Mouse (Mus musculus) heart, postnatal 0 days (tissue): ENCODE measurements at regions not wholly inside any gene's neighbourhood (a gene's known extent, or its start where the extent isn't known, plus 50 kb on each side); places are given as distances from the start of the nearest gene placed in this dataset.

Experiments used
- ATAC-seq: fragments of 200-750 bp; cut with Nextera tagmentation; 2 replicates; pipeline ENCODE4 v1.8.0; 2017; ENCODE audit warnings: low read depth, moderate number of reproducible peaks, moderate library complexity; ENCODE audit not compliant: insufficient read depth
- DNase-seq: peaks from one replicate; pipeline ENCODE4 v3.0.0-alpha.2; 2016; ENCODE audit warnings: low spot score
- H3K27ac ChIP-seq: fragments of 300-500 bp; sonication (generic); 2 replicates; pipeline ENCODE4 v1.5.1; 2014; ENCODE audit warnings: low read depth, mild to moderate bottlenecking
- H3K27me3 ChIP-seq: fragments of 300-500 bp; sonication (generic); 2 replicates; pipeline ENCODE4 v1.6.1; 2014; ENCODE audit warnings: low read length, mixed read lengths; ENCODE audit not compliant: control insufficient read depth, insufficient read depth
- H3K36me3 ChIP-seq: fragments of 300-500 bp; sonication (generic); replicated peaks from 2 replicates; pipeline ENCODE4 v1.6.1; 2014; ENCODE audit warnings: low read length, mixed read lengths; ENCODE audit not compliant: control insufficient read depth, insufficient read depth
- H3K4me1 ChIP-seq: fragments of 300-500 bp; sonication (generic); 2 replicates; pipeline ENCODE4 v1.6.1; 2014; ENCODE audit warnings: antibody characterized with exemption; ENCODE audit not compliant: control insufficient read depth, insufficient read depth
- H3K4me2 ChIP-seq: fragments of 300-500 bp; sonication (generic); 2 replicates; pipeline ENCODE4 v1.6.1; 2014; ENCODE audit warnings: low read depth, mild to moderate bottlenecking, low read length, moderate library complexity
- H3K4me3 ChIP-seq: fragments of 300-500 bp; sonication (generic); 2 replicates; pipeline ENCODE4 v1.5.1; 2014; ENCODE audit warnings: low read depth, low read length
- H3K9ac ChIP-seq: fragments of 300-500 bp; sonication (generic); replicated peaks from 2 replicates; pipeline ENCODE4 v1.6.1; 2014; ENCODE audit warnings: low read depth, low read length, mixed read lengths
- H3K9me3 ChIP-seq: fragments of 300-500 bp; sonication (generic); replicated peaks from 2 replicates; pipeline ENCODE4 v1.6.1; 2016; ENCODE audit warnings: low read length; ENCODE audit not compliant: control insufficient read depth
- CTCF ChIP-seq: IDR thresholded peaks from 2 replicates; pipeline ENCODE4 v1.5.1; 2016; ENCODE audit warnings: antibody characterized with exemption, control low read depth, low read depth
- EP300 ChIP-seq: IDR thresholded peaks from 2 replicates; pipeline ENCODE4 v1.6.1; 2016; ENCODE audit warnings: antibody characterized with exemption, low read depth
- WGBS: fragments of 180-500 bp; shearing (Covaris S2); extraction: QIAGEN DNeasy Blood & Tissue Kit; methylation state at CpG from one replicate; pipeline ENCODE4 v1.1.7; 2014; 5-methylcytosine and 5-hydroxymethylcytosine counted together

DNA sequence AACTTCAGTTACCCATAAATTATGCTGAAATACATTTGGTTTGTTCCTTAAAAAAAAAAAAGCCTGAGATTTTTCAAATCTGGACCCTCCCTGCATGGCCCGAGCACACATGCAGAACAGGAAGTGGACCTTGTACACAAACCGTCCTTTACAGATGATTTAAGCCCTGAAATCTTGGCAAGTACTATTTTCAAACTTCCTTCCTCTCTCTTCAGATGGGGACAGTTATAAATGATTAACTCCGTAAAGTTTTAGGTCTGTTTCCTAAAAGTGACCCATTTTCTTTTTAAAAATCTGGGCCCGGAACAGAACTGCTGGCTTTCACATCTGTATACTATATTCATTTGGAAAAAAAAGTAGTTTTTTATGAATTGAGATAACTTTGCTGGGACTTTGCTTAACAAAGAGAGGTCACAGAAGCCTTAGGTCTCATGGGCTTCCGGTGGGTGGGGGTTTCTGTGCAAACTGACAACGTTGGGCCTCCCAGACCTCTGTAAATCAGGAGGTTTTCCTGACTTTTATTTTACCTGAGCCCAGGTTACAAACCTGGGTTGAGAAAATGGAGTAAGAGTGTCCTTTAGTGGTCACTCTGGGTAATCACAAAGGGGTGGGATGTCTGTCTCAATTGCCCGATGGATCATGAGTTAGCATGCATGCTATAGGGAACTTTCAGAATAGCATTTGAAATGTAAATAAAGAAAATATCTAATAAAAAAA, 368.4 kb downstream of the Ankrd50 start:
- ATAC-seq = no peak
- Histone ChIP-seq H3K27ac (peak overlapping the region; percentile 46; the same call in 1 of the 2 replicates), H3K4me2 (peak overlapping the region; percentile 12; the same call in 1 of the 2 replicates), H3K9me3 (no peaks in the 10 kb centered on the region), H3K4me1 (0 out of 2 replicates have a peak, but pooled peaks cover 3% of the 10 kb centered on the region), H3K4me3 (no peak overlapping the region), H3K9ac (no peak overlapping the region), H3K36me3 (no peaks in the 10 kb centered on the region), H3K27me3 (no peaks in the 10 kb centered on the region)
- no peak for DNase-seq
- 45% methylated on average over 7 of the region's 7 CpGs for WGBS
- TF ChIP-seq CTCF (peak; percentile 37; the same call in 1 of the 2 replicates), EP300 (no peak)

DNA sequence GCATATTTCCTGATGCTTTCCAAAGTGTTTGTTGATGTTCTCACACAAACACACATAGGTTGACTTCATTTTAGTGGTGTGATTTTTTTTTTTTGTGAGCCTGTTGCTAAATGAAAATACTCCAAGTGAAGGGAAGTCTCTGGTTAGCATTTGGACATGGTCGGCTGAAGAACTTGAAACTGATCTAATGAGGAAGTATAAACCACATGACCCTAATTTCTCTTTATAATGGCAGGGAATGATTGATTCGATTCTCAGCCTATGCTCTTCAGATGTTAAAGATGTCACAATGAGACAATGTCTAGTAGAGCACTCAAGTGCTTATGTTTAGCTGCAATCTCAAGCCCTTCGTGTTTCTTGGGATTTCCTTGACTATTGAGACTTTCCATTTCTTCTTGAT, 372.1 kb downstream of the Ankrd50 start:
- DNase-seq (no peak), ATAC-seq (no peak)
- Histone ChIP-seq H3K27ac (no peak overlapping the region), H3K4me2 (no peak overlapping the region), H3K9ac (no peak overlapping the region), H3K4me3 (no peak overlapping the region), H3K4me1 (0 out of 2 replicates have a peak, but pooled peaks cover 3% of the 10 kb centered on the region), H3K9me3 (no peaks in the 10 kb centered on the region), H3K27me3 (no peaks in the 10 kb centered on the region), H3K36me3 (no peaks in the 10 kb centered on the region)
- no peak for TF ChIP-seq CTCF
- 75% methylated on average over 3 of the region's 3 CpGs for WGBS

DNA sequence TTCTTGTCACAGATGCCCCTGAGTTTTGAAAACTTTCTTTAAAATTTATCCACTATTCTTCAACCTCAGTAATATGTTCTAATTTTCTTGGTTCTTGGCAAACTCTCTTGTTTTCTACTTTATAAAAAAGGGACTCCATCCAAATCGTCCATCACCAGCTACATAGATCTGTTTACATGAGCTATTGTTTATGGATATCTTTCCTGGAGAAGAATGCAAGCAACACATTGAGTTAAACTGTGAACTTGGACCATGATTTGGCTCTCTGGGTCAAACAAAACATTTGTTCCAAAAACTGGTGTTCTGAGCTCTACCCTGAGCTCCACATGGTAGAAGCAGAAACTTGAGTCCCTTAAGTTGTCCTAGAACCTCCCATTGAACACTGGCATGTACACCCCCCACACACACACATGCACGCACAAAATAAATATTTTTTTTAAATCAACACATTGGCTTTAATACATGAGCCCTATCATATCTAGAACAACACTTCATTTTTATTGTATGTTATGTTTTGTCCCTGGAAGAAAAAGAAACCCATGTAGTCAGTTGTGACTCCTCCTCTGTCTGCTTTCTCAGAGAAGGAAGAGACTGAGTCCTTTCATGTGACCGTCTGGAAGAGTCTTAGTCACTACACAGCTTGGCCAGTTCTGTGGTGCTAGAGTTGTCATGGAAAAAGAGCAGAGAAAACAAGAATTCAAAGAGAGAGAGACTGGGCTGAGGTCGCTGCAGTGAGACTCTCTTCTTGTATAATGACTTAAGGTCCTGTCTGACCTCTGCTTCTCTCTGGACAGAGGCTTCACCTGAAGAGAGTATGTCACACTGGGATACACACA, 379.4 kb downstream of the Ankrd50 start:
- H3K27ac ChIP-seq = no peak overlapping the region
- H3K9me3 ChIP-seq = no peaks in the 10 kb centered on the region
- WGBS = 64% methylated on average over 4 of the region's 4 CpGs
- no peaks in the 10 kb centered on the region for H3K27me3 ChIP-seq
- H3K9ac ChIP-seq = no peak overlapping the region
- TF ChIP-seq EP300 (no peak), CTCF (no peak)
- DNase-seq (no peak), ATAC-seq (no peak)
- H3K4me2 ChIP-seq = no peak overlapping the region
- no peak overlapping the region for H3K4me3 ChIP-seq
- H3K36me3 ChIP-seq = no peaks in the 10 kb centered on the region
- no peaks in the 10 kb centered on the region for H3K4me1 ChIP-seq

DNA sequence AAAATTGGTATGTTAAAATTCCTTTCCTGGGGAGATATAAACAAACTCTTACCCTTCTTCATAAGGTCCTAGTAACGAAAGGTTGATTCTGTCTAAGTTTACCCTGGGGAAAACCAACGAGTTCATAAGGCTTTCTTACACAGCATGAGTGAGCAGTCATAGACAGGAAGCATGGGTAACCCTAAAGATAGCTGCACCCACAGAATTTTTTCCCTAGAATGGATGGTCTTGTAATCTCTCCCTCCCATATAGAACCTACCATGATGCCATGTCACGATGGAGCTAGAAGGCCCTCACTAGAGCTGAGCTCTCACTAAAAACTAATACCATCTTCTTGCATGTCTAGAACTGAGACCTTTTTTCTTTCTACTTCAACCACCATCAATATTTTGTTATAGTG, 380.1 kb upstream of the Gm5148 start:
- no peaks in the 10 kb centered on the region for H3K4me1 ChIP-seq
- DNase-seq = no peak

DNA sequence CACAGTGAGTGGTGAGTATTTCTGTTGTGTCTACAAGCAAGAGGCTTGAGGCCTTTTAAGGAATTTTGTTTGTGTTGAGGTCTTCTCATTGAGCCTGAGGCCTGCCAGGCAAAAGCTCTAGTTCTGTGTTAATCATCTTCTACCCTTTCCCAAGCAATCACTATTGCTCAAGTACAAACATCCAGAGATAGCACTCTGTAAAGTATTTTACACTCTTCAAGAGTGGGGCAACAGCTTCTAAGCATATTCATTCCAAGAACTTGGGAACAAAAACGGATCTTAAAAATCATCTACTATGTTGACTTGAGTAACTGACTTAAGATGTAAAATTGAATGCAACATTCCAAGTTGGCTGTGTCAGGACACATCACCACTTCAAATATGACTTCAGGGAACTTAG, 378.7 kb upstream of the Gm5148 start:
- DNase-seq = no peak
- ATAC-seq = no peak
- H3K27ac ChIP-seq = no peak overlapping the region
- H3K36me3 ChIP-seq = no peaks in the 10 kb centered on the region
- H3K27me3 ChIP-seq = no peaks in the 10 kb centered on the region
- H3K4me3 ChIP-seq = no peak overlapping the region
- H3K4me1 ChIP-seq = no peaks in the 10 kb centered on the region
- WGBS = 67% methylated on average over 1 of the region's 1 CpGs
- H3K9ac ChIP-seq = no peak overlapping the region
- no peak overlapping the region for H3K4me2 ChIP-seq
- TF ChIP-seq EP300 = no peak
- no peaks in the 10 kb centered on the region for H3K9me3 ChIP-seq

More for the DNA sequence above, 380.1 kb upstream of the Gm5148 start:
- no peaks in the 10 kb centered on the region for H3K36me3 ChIP-seq
- WGBS = 76% methylated on average over 3 of the region's 3 CpGs
- H3K4me2 ChIP-seq = no peak overlapping the region
- TF ChIP-seq CTCF (no peak), EP300 (no peak)
- H3K27me3 ChIP-seq = no peaks in the 10 kb centered on the region
- no peaks in the 10 kb centered on the region for H3K9me3 ChIP-seq
- no peak overlapping the region for H3K4me3 ChIP-seq
- ATAC-seq = no peak
- no peak overlapping the region for H3K27ac ChIP-seq
- no peak overlapping the region for H3K9ac ChIP-seq
